Mouse (Mus musculus): ENCODE measurements around the gene Slc6a13.
"Not testable (repeated sequence)": the region's sequence is repeated elsewhere in the genome, so short reads cannot be mapped to it uniquely, and the experiment has no call there.

DNA sequence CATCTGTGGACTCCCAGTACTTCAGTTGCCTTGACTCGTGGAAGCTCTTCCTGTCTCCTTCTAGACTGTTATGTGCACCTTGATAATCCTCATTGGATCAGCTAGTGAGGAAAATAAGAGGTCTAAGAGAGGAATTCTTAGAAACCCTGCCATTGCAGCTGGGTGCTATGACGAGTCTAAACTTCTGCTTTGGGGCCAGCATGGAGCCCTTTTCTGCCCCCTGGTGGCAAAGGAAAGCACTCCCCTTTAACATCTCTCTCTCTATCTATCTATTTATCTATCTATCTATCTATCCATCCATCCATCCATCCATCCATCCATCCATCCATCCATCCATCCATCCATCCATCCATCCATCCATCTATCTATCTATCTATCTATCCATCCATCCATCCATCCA, 66.5 kb downstream of the Slc6a13 start:
- 0 out of 2 replicates have a peak, but pooled peaks have one; percentile 18 for TF ChIP-seq CTCF (IDR thresholded peaks at IDR 0.05; ENCODE audit: insufficient read depth, low read depth, low read length)
- TF ChIP-seq POLR2A (IDR thresholded peaks at IDR 0.05; ENCODE audit: insufficient read depth, low read depth, low read length), result not testable (repeated sequence)

Data from olfactory bulb, adult 2 months (tissue).